Mouse (Mus musculus) splenic B cell, adult 2 months (primary cell): ENCODE measurements around the gene Ppp1r3c.
"Not testable (repeated sequence)": the region's sequence is repeated elsewhere in the genome, so short reads cannot be mapped to it uniquely, and the experiment has no call there.

Source experiments
- DNase-seq: peaks from one replicate; pipeline ENCODE4 v3.0.0-alpha.2; 2011; ENCODE audit warnings: low read depth, low spot score
- H3K27me3 ChIP-seq: 2 replicates; pipeline ENCODE4 v1.6.1; 2012; ENCODE audit warnings: mild to moderate bottlenecking, low read length, moderate library complexity, mixed read lengths; ENCODE audit not compliant: control insufficient read depth, poor library complexity, insufficient read depth, severe bottlenecking
- H3K36me3 ChIP-seq: 2 replicates; pipeline ENCODE4 v1.6.1; 2012; ENCODE audit warnings: mild to moderate bottlenecking, low read length, moderate library complexity, mixed read lengths; ENCODE audit not compliant: control insufficient read depth, poor library complexity, insufficient read depth, severe bottlenecking

Ppp1r3c gene

GRCm38 (mm10) chr19:36734308-36735038, 2.0 kb downstream of the Ppp1r3c start:
- no peak for DNase-seq
- Histone ChIP-seq H3K36me3 (no peaks in the 10 kb centered on the region), H3K27me3 (no peaks in the 10 kb centered on the region)

- Histone ChIP-seq H3K27me3 (no peaks in the 10 kb centered on the region), H3K36me3 (no peaks in the 10 kb centered on the region)
- no peak for DNase-seq
These were observed 3.1 kb downstream of the Ppp1r3c start for GRCm38 (mm10) chr19:36733191-36733943.

GRCm38 (mm10) chr19:36731310-36731709, 5.1 kb downstream of the Ppp1r3c start:
- Histone ChIP-seq H3K27me3 (no peaks in the 10 kb centered on the region), H3K36me3 (no peaks in the 10 kb centered on the region)
- no peak for DNase-seq

- not testable (repeated sequence) for H3K27me3 ChIP-seq, H3K36me3 ChIP-seq, DNase-seq
These were observed 6.0 kb downstream of the Ppp1r3c start for GRCm38 (mm10) chr19:36730414-36730813.

- Histone ChIP-seq H3K36me3 (no peaks in the 10 kb centered on the region), H3K27me3 (no peaks in the 10 kb centered on the region)
- no peak for DNase-seq
These were observed 7.6 kb downstream of the Ppp1r3c start for GRCm38 (mm10) chr19:36728741-36729460.

GRCm38 (mm10) chr19:36724970-36725369, 11.5 kb downstream of the Ppp1r3c start:
- no peak for DNase-seq
- H3K27me3 ChIP-seq: no peaks in the 10 kb centered on the region
- H3K36me3 ChIP-seq: no peaks in the 10 kb centered on the region

GRCm38 (mm10) chr19:36721139-36721538, 15.3 kb downstream of the Ppp1r3c start:
- no peaks in the 10 kb centered on the region for H3K36me3 ChIP-seq
- H3K27me3 ChIP-seq: no peaks in the 10 kb centered on the region
- no peak for DNase-seq

GRCm38 (mm10) chr19:36716221-36716620, 20.2 kb downstream of the Ppp1r3c start:
- no peaks in the 10 kb centered on the region for H3K27me3 ChIP-seq
- H3K36me3 ChIP-seq: no peaks in the 10 kb centered on the region
- no peak for DNase-seq

GRCm38 (mm10) chr19:36715591-36715990, 20.9 kb downstream of the Ppp1r3c start:
- H3K36me3 ChIP-seq: no peaks in the 10 kb centered on the region
- H3K27me3 ChIP-seq: no peaks in the 10 kb centered on the region
- no peak for DNase-seq

GRCm38 (mm10) chr19:36714492-36714891, 22.0 kb downstream of the Ppp1r3c start:
- DNase-seq: no peak

GRCm38 (mm10) chr19:36713092-36713491, 23.4 kb downstream of the Ppp1r3c start:
- Histone ChIP-seq H3K36me3 (no peaks in the 10 kb centered on the region), H3K27me3 (no peaks in the 10 kb centered on the region)
- DNase-seq: no peak

More at GRCm38 (mm10) chr19:36714492-36714891, 22.0 kb downstream of the Ppp1r3c start:
- H3K36me3 ChIP-seq: no peaks in the 10 kb centered on the region
- no peaks in the 10 kb centered on the region for H3K27me3 ChIP-seq

- Histone ChIP-seq H3K36me3 (no peaks in the 10 kb centered on the region), H3K27me3 (no peaks in the 10 kb centered on the region)
- DNase-seq: no peak
These were observed 30.3 kb downstream of the Ppp1r3c start for GRCm38 (mm10) chr19:36706195-36706594.

- no peak for DNase-seq
- H3K36me3 ChIP-seq: no peaks in the 10 kb centered on the region
- no peaks in the 10 kb centered on the region for H3K27me3 ChIP-seq
These were observed 30.9 kb downstream of the Ppp1r3c start for GRCm38 (mm10) chr19:36705286-36706146.

GRCm38 (mm10) chr19:36704763-36705162, 31.7 kb downstream of the Ppp1r3c start:
- Histone ChIP-seq H3K36me3 (no peaks in the 10 kb centered on the region), H3K27me3 (no peaks in the 10 kb centered on the region)
- no peak for DNase-seq
